Mouse (Mus musculus): ENCODE data around the gene Car5a. TPM values are rescaled to one million over a fixed set of nuclear protein-coding genes. Genes with fewer than 3 reads are reported as not detected.

Gene Car5a
- total and polyA plus RNA-seq, 2 experiments = 92.0 to 203 TPM

GRCm38 (mm10) chr8:121950749-121951655 lies 6.3 kb upstream of the Car5a start:
- peak; percentile 54 for DNase-seq (ENCODE audit: extremely low read depth, low read depth, low spot score)
- Histone ChIP-seq H3K27me3 (ENCODE audit: control insufficient read depth, insufficient read depth, low read length) (no peaks in the 10 kb centered on the region), H3K9ac (ENCODE audit: low read depth, low read length) (peak overlapping the region; percentile 93), H3K79me2 (ENCODE audit: control insufficient read depth, insufficient read depth, low read length) (peaks cover 14% of the 10 kb centered on the region; the same call in 1 of the 2 replicates), H3K4me1 (ENCODE audit: control insufficient read depth, insufficient read depth, low read length) (peaks cover 17% of the 10 kb centered on the region), H3K27ac (replicated peaks; ENCODE audit: insufficient read depth, low read depth, low read length) (peak overlapping the region; percentile 75), H3K4me3 (ENCODE audit: insufficient read depth, low read depth, low read length) (peak overlapping the region; percentile 77), H3K36me3 (ENCODE audit: control insufficient read depth, insufficient read depth, low read length) (no peaks in the 10 kb centered on the region)
- 5% methylated on average over 97 of the region's 97 CpGs for WGBS
- TF ChIP-seq POLR2A (IDR thresholded peaks at IDR 0.05; ENCODE audit: extremely low read depth, insufficient read depth, low read length) = peak; percentile 23; the same call in 1 of the 2 replicates
- peak; percentile 34 for TF ChIP-seq CTCF (IDR thresholded peaks at IDR 0.05; ENCODE audit: low read depth, low read length)

GRCm38 (mm10) chr8:121949941-121950748 lies 5.4 kb upstream of the Car5a start:
- no peaks in the 10 kb centered on the region for H3K27me3 ChIP-seq (ENCODE audit: control insufficient read depth, insufficient read depth, low read length)
- peaks cover 10% of the 10 kb centered on the region; the same call in 1 of the 2 replicates for H3K79me2 ChIP-seq (ENCODE audit: control insufficient read depth, insufficient read depth, low read length)
- WGBS = 1% methylated on average over 62 of the region's 66 CpGs
- peak; percentile 98 for DNase-seq (ENCODE audit: extremely low read depth, low read depth, low spot score)
- peak overlapping the region; percentile 90 for H3K27ac ChIP-seq (replicated peaks; ENCODE audit: insufficient read depth, low read depth, low read length)
- H3K36me3 ChIP-seq (ENCODE audit: control insufficient read depth, insufficient read depth, low read length) = no peaks in the 10 kb centered on the region
- H3K4me1 ChIP-seq (ENCODE audit: control insufficient read depth, insufficient read depth, low read length) = peaks cover 19% of the 10 kb centered on the region
- peak overlapping the region; percentile 77 for H3K4me3 ChIP-seq (ENCODE audit: insufficient read depth, low read depth, low read length)
- peak overlapping the region; percentile 93 for H3K9ac ChIP-seq (ENCODE audit: low read depth, low read length)
- peak; percentile 75; the same call in 1 of the 2 replicates for TF ChIP-seq POLR2A (IDR thresholded peaks at IDR 0.05; ENCODE audit: extremely low read depth, insufficient read depth, low read length)
- no peak for TF ChIP-seq CTCF (IDR thresholded peaks at IDR 0.05; ENCODE audit: low read depth, low read length)

- Histone ChIP-seq H3K9ac (ENCODE audit: low read depth, low read length) (peak within 1 kb of the TSS; percentile 93), H3K4me1 (ENCODE audit: control insufficient read depth, insufficient read depth, low read length) (peaks cover 19% of the 10 kb centered on the region), H3K27me3 (ENCODE audit: control insufficient read depth, insufficient read depth, low read length) (no peaks in the 10 kb centered on the region), H3K79me2 (ENCODE audit: control insufficient read depth, insufficient read depth, low read length) (peaks cover 4% of the 10 kb centered on the region; the same call in 1 of the 2 replicates), H3K36me3 (ENCODE audit: control insufficient read depth, insufficient read depth, low read length) (no peaks in the 10 kb centered on the region), H3K4me3 (ENCODE audit: insufficient read depth, low read depth, low read length) (peak within 1 kb of the TSS; percentile 77), H3K27ac (replicated peaks; ENCODE audit: insufficient read depth, low read depth, low read length) (peak within 1 kb of the TSS; percentile 90)
- no peak for DNase-seq (ENCODE audit: extremely low read depth, low read depth, low spot score)
- TF ChIP-seq POLR2A (IDR thresholded peaks at IDR 0.05; ENCODE audit: extremely low read depth, insufficient read depth, low read length) (no peak), CTCF (IDR thresholded peaks at IDR 0.05; ENCODE audit: low read depth, low read length) (no peak)
- 53% methylated on average over 6 of the region's 6 CpGs for WGBS
Observed at GRCm38 (mm10) chr8:121949222-121949800, 4.6 kb upstream of the Car5a start, which contains the start of gene Banp. TSS of gene Banp (plus strand) at chr8:121949750.

- 48% methylated on average over 19 of the region's 19 CpGs for WGBS
- no peak for TF ChIP-seq CTCF (IDR thresholded peaks at IDR 0.05; ENCODE audit: low read depth, low read length)
- TF ChIP-seq POLR2A (IDR thresholded peaks at IDR 0.05; ENCODE audit: extremely low read depth, insufficient read depth, low read length) = no peak
- DNase-seq (ENCODE audit: extremely low read depth, low read depth, low spot score) = peak; percentile 53
- Histone ChIP-seq H3K4me3 (ENCODE audit: insufficient read depth, low read depth, low read length) (no peak overlapping the region), H3K27ac (replicated peaks; ENCODE audit: insufficient read depth, low read depth, low read length) (peak overlapping the region; percentile 41), H3K36me3 (ENCODE audit: control insufficient read depth, insufficient read depth, low read length) (no peaks in the 10 kb centered on the region), H3K4me1 (ENCODE audit: control insufficient read depth, insufficient read depth, low read length) (peaks cover 19% of the 10 kb centered on the region), H3K9ac (ENCODE audit: low read depth, low read length) (peak overlapping the region; percentile 40), H3K79me2 (ENCODE audit: control insufficient read depth, insufficient read depth, low read length) (peaks cover 4% of the 10 kb centered on the region; the same call in 1 of the 2 replicates), H3K27me3 (ENCODE audit: control insufficient read depth, insufficient read depth, low read length) (no peaks in the 10 kb centered on the region)
Observed at GRCm38 (mm10) chr8:121948321-121949145, 3.8 kb upstream of the Car5a start.

- Histone ChIP-seq H3K9ac (ENCODE audit: low read depth, low read length) (peak overlapping the region; percentile 40), H3K79me2 (ENCODE audit: control insufficient read depth, insufficient read depth, low read length) (peaks cover 4% of the 10 kb centered on the region; the same call in 1 of the 2 replicates), H3K27ac (replicated peaks; ENCODE audit: insufficient read depth, low read depth, low read length) (peak overlapping the region; percentile 41), H3K36me3 (ENCODE audit: control insufficient read depth, insufficient read depth, low read length) (no peaks in the 10 kb centered on the region), H3K27me3 (ENCODE audit: control insufficient read depth, insufficient read depth, low read length) (no peaks in the 10 kb centered on the region), H3K4me1 (ENCODE audit: control insufficient read depth, insufficient read depth, low read length) (peaks cover 19% of the 10 kb centered on the region), H3K4me3 (ENCODE audit: insufficient read depth, low read depth, low read length) (peak overlapping the region; percentile 38)
- TF ChIP-seq CTCF (IDR thresholded peaks at IDR 0.05; ENCODE audit: low read depth, low read length) = no peak
- TF ChIP-seq POLR2A (IDR thresholded peaks at IDR 0.05; ENCODE audit: extremely low read depth, insufficient read depth, low read length) = 0 out of 2 replicates have a peak, but pooled peaks have one; percentile 5
- 2% methylated on average over 18 of the region's 18 CpGs for WGBS
- DNase-seq (ENCODE audit: extremely low read depth, low read depth, low spot score) = peak; percentile 69
Observed at GRCm38 (mm10) chr8:121947753-121948141, 3.0 kb upstream of the Car5a start.

All from liver, adult 2 months (tissue).